Mouse (Mus musculus) hindbrain, embryonic 10.5 days (tissue): ENCODE results near the gene Trim28. TPM values are rescaled to one million over a fixed set of nuclear protein-coding genes. Genes with fewer than 3 reads are reported as not detected.

ENCODE experiments used
- DNase-seq: peaks from one replicate; pipeline ENCODE4 v3.0.0-alpha.2; 2017; ENCODE audit warnings: low spot score
- H3K27ac ChIP-seq: fragments of 300-500 bp; sonication (generic); 2 replicates; pipeline ENCODE4 v1.5.1; 2016; ENCODE audit warnings: mild to moderate bottlenecking, moderate library complexity
- H3K27me3 ChIP-seq: fragments of 300-500 bp; sonication (generic); 2 replicates; pipeline ENCODE4 v1.6.1; 2016; ENCODE audit warnings: mild to moderate bottlenecking; ENCODE audit not compliant: poor library complexity, insufficient read depth, severe bottlenecking
- H3K36me3 ChIP-seq: fragments of 300-500 bp; sonication (generic); 2 replicates; pipeline ENCODE4 v1.6.1; 2016; ENCODE audit warnings: mild to moderate bottlenecking, moderate library complexity
- H3K4me1 ChIP-seq: fragments of 300-500 bp; sonication (generic); replicated peaks from 2 replicates; pipeline ENCODE4 v1.6.1; 2016; ENCODE audit warnings: mild to moderate bottlenecking
- H3K4me3 ChIP-seq: fragments of 300-500 bp; sonication (generic); 2 replicates; pipeline ENCODE4 v1.5.1; 2016; ENCODE audit warnings: mild to moderate bottlenecking, moderate library complexity
- H3K9me3 ChIP-seq: fragments of 300-500 bp; sonication (generic); 2 replicates; pipeline ENCODE4 v1.6.1; 2016; ENCODE audit warnings: mild to moderate bottlenecking, moderate library complexity
- WGBS: fragments of 180-500 bp; shearing (Covaris S2); methylation state at CpG from one replicate; pipeline ENCODE4 v1.1.7; 2016; 5-methylcytosine and 5-hydroxymethylcytosine counted together
- polyA plus RNA-seq: library from polyadenylated mRNA; unstranded; fragments of >200 nt; fragmentation: Nextera tagmentation; extraction: Ambion mirVana; gene quantifications from 2 replicates; pipeline ENCODE4 v1.2.1, GENCODE M21; 2016

Gene Trim28
- polyA plus RNA-seq = 373 and 399 TPM in 2 replicates

DNA sequence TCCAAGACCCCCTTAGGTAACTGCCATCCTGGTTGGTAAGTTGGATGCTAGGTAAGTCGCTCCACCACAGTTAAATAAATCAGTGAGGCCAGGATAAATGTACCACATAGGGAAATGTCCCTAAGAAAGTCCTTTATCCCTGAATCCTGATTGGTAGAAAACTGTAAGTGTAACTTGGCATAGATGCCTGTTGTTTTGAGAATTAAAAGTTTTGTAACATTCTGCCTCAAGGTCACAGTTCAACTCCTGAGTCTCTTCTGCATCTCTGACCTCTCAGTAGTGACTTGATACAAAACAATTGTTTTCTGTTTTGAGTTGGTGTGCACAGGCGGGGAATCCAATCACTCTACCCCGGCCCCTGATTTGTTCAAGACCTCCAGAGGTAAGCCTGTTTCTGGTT, at the start of gene Trim28:
Trim28 (plus strand) TSS at position 264 of the 400 bp plus-strand sequence.
- H3K27me3 ChIP-seq = no peaks in the 10 kb centered on the region
- no peaks in the 10 kb centered on the region for H3K9me3 ChIP-seq
- no peak within 1 kb of the TSS for H3K27ac ChIP-seq
- H3K4me1 ChIP-seq = no peaks in the 10 kb centered on the region
- no peak for DNase-seq
- H3K36me3 ChIP-seq = 0 out of 2 replicates have a peak, but pooled peaks cover 3% of the 10 kb centered on the region
- no peak within 1 kb of the TSS for H3K4me3 ChIP-seq
- WGBS = 78% methylated on average over 3 of the region's 3 CpGs

DNA sequence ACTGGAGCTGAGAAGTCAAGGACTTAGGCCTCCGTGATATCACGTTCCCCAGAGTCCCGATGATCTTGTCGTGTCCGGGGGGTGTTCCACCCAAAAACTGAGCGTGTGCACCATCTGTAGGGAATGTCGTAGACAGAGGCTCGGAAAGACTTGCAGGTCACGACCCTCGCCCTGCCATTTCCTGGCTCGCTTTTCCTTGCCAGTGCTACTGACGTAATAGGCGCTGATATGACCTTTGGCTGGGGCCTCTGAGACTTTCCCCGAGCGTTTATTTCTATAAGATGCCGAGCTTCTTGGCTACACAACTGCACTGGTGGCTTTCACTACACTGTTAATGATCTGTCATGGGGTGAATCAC, 49.1 kb upstream of the Trim28 start:
- peak overlapping the region; percentile 56 for H3K4me3 ChIP-seq
- H3K36me3 ChIP-seq = no peaks in the 10 kb centered on the region
- no peak for DNase-seq
- H3K4me1 ChIP-seq = peaks cover 10% of the 10 kb centered on the region
- H3K9me3 ChIP-seq = 0 out of 2 replicates have a peak, but pooled peaks cover 2% of the 10 kb centered on the region
- H3K27ac ChIP-seq = peak overlapping the region; percentile 93
- no peaks in the 10 kb centered on the region for H3K27me3 ChIP-seq
- 5% methylated on average over 16 of the region's 16 CpGs for WGBS

DNA sequence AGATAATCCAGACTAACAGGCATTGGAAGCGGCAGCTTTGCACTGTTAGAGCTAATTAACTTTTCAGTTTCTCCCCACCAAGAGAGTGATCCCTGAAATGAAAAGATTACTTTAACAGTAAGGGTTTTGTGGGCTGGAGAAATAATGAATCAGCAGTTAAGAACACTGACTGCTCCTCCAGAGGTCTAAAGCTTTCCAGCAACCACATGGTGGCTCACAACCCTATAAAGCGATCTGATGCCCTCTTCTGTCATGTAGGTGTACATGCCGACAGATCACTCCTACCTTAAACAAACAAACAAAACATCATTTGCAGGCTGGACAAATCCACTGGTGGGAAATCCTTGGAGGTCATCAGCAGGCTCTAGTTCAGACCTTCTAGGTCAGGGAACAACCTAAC, 44.0 kb upstream of the Trim28 start:
- no peaks in the 10 kb centered on the region for H3K9me3 ChIP-seq
- WGBS = 65% methylated on average over 3 of the region's 3 CpGs
- DNase-seq = no peak
- H3K27me3 ChIP-seq = no peaks in the 10 kb centered on the region
- no peak overlapping the region for H3K4me3 ChIP-seq
- H3K4me1 ChIP-seq = peaks cover 8% of the 10 kb centered on the region
- H3K27ac ChIP-seq = no peak overlapping the region
- no peaks in the 10 kb centered on the region for H3K36me3 ChIP-seq

DNA sequence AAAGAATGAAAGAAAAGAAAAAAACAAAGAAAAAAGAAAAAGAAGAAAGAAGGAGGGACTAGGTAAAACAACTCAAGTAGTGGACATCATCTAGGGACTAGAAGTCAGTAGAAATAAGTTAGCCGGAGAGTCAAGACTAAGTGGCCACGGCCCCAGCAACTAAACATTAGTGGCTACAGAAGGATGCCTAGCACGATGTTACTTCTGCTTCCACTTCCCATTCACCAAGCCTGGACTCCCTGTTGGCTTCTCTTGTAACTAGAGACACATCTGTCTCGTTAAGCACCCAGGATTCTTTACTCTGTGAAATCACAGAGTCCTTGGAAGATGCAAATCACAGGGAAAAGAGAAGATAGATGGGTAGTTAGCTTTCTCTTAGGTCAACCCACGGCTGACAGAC, 41.4 kb upstream of the Trim28 start:
- no peak for DNase-seq
- Histone ChIP-seq H3K9me3 (no peaks in the 10 kb centered on the region), H3K27me3 (no peaks in the 10 kb centered on the region), H3K27ac (no peak overlapping the region), H3K4me1 (peaks cover 7% of the 10 kb centered on the region; the same call in 1 of the 2 replicates), H3K36me3 (no peaks in the 10 kb centered on the region), H3K4me3 (no peak overlapping the region)
- WGBS = 75% methylated on average over 5 of the region's 5 CpGs

DNA sequence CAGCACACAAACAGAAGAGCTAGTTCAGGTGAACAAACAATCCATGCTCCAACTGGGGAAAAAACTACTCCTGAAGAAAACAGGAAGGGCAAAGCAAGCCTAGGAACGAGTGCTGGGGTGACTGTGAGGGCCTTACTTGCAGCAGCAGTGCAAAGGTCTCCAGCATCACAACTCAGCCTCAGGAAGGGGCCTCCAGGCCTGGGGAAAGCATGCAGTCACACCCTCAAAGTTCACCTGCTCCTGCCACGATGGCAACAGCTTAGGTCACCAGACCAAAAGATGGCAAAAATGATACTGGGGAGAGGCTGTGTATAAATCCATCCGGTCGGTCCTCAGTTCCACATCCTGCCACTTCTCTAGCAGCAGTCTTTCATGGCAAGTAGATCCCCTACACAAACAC, 40.0 kb upstream of the Trim28 start:
- Histone ChIP-seq H3K4me3 (no peak overlapping the region), H3K36me3 (no peaks in the 10 kb centered on the region), H3K27me3 (no peaks in the 10 kb centered on the region), H3K27ac (no peak overlapping the region), H3K4me1 (peaks cover 7% of the 10 kb centered on the region; the same call in 1 of the 2 replicates), H3K9me3 (no peaks in the 10 kb centered on the region)
- no peak for DNase-seq
- WGBS = 80% methylated on average over 4 of the region's 4 CpGs

DNA sequence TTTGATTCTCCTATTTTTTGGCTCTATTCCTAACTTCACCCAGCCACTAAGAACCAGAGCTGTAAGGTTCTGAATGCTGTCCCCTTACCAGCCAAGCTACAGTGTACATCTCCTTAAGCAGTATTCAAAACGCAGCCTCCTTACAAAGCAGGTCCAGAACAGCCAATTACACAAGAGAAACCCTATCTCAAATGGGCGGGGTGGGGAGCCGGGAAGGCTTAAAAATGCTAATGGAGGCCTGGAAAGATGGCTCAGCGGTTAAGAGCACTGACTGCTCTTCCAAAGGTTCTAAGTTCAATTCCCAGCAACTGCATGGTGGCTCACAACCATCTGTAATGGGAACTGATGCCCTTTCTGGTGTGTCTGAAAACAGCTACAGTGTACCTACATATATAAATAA, 39.2 kb upstream of the Trim28 start:
- no peak for DNase-seq
- Histone ChIP-seq H3K36me3 (no peaks in the 10 kb centered on the region), H3K4me1 (peaks cover 8% of the 10 kb centered on the region), H3K27me3 (no peaks in the 10 kb centered on the region), H3K4me3 (no peak overlapping the region), H3K27ac (no peak overlapping the region), H3K9me3 (no peaks in the 10 kb centered on the region)
- WGBS = 16% methylated on average over 4 of the region's 4 CpGs

DNA sequence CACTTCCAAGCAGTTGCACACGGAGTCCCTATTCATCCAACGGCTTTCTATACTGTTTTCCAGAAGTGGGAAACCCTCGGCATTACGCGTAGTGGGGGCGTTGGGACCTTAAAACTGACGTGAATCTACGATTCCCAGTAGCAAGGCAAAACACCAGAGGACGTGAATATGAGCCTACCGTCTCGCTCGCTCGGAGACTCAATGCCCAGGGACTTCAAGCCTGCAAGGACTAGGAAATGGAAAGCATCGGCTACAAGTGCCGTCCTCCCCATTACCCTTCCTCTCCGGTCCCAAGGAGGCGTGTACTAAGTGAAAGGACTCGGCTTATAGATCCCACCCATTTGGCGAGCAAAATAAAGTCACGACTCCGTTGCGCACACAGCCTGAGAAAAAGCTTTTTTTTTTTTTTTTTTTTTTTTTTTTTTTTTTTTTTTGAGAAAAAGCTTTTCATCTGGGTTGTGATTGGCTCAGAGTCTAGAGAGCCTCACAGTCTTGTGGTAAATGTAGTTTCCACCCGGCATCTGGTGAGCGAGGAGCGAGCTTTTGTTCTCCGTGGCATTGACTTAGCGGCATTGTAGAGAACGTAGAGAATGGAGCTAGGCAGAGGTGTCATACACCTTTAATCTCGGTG, 37.3 kb upstream of the Trim28 start:
- H3K27ac ChIP-seq = peak overlapping the region; percentile 89
- peak; percentile 76 for DNase-seq
- 5% methylated on average over 29 of the region's 29 CpGs for WGBS
- H3K4me3 ChIP-seq = peak overlapping the region; percentile 58
- no peaks in the 10 kb centered on the region for H3K9me3 ChIP-seq
- H3K27me3 ChIP-seq = no peaks in the 10 kb centered on the region
- H3K36me3 ChIP-seq = no peaks in the 10 kb centered on the region
- H3K4me1 ChIP-seq = peaks cover 22% of the 10 kb centered on the region

DNA sequence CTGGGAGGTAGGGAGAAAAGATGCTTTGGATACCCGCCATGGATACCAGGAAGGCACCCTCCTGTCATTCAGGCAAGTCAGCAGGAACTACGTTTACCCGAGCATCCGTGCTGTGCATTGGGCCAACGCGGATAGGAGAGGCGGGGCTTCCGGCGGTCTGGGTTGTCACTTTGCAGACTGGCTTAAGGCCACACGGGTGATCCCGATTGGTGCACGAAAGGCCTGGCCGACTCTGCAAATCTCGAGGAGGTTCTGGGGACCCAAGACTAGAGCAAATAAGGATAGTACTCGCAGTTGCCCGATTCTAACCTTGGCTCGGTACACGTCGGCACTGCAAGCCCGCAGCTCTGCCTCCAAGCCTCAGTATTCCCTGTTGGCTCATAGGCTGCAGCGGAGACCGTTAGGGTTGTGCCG, 33.2 kb upstream of the Trim28 start, which contains the start of gene Zfp324:
Zfp324 (plus strand) TSS at position 161 of the 414 bp plus-strand sequence.
- Histone ChIP-seq H3K4me1 (peaks cover 31% of the 10 kb centered on the region), H3K9me3 (no peaks in the 10 kb centered on the region), H3K27ac (peak within 1 kb of the TSS; percentile 95), H3K4me3 (peak within 1 kb of the TSS; percentile 90), H3K27me3 (no peaks in the 10 kb centered on the region), H3K36me3 (peaks cover 22% of the 10 kb centered on the region)
- under 1% methylated on average over 23 of the region's 23 CpGs for WGBS
- peak; percentile 89 for DNase-seq

DNA sequence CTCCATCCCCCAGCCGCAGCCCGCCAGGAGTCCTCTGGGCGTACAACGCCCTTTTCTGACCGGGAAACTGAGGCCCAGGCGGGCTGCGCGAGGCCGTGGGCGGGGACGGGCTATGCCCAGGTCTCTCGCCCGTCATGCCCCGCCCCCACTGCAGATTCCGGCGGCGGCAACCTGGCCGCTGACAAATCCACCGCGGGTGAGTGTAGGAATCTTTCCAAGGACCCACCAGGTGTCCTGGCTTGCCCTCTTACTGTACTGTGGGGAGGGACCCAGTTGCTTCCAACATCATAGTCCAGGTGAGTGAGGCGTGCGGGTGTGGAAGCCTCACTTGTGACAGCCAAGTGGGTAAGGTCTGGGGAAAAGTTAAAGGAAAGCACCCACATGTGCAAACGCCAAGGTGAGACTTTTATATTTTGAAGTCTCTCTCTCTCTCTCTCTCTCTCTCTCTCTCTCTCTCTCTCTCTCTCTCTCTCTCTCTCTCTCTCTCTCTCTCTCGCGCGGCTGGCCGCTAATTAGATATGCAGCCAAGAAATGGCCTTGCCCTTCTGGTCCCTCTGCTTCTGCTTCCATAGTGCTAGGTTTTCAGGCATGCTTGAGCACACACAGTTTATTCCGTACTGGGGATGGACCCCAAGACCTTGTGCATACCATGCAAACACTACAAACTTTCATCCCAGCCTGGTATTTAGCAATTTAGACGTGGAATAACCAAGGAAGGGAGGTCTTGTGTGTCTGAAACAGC, 32.6 kb upstream of the Trim28 start:
- peaks cover 27% of the 10 kb centered on the region for H3K4me1 ChIP-seq
- peaks cover 3% of the 10 kb centered on the region; the same call in 1 of the 2 replicates for H3K9me3 ChIP-seq
- peak overlapping the region; percentile 90 for H3K4me3 ChIP-seq
- WGBS = under 1% methylated on average over 29 of the region's 29 CpGs
- no peaks in the 10 kb centered on the region for H3K27me3 ChIP-seq
- DNase-seq = peak; percentile 14
- peaks cover 28% of the 10 kb centered on the region for H3K36me3 ChIP-seq
- H3K27ac ChIP-seq = peak overlapping the region; percentile 95

DNA sequence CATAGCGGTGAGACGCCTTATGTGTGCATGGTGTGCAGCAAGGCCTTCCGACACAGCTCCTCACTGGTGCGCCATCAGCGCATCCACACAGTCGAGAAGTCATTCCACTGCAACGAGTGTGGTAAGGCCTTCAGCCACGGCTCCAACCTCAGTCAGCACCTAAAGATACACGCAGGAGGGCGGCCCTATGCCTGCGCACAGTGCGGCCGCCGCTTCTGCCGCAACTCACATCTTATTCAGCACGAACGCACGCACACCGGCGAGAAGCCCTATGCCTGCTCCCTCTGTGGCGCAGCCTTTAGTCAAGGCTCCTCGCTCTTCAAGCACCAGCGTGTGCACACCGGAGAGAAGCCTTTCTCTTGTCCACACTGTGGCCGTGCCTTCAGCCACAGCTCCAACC, 28.0 kb upstream of the Trim28 start:
- WGBS = 93% methylated on average over 25 of the region's 25 CpGs
- no peak overlapping the region for H3K27ac ChIP-seq
- no peak for DNase-seq
- H3K36me3 ChIP-seq = peaks cover 46% of the 10 kb centered on the region
- peaks cover 15% of the 10 kb centered on the region for H3K4me1 ChIP-seq
- peaks cover 3% of the 10 kb centered on the region; the same call in 1 of the 2 replicates for H3K9me3 ChIP-seq
- no peak overlapping the region for H3K4me3 ChIP-seq
- no peaks in the 10 kb centered on the region for H3K27me3 ChIP-seq

DNA sequence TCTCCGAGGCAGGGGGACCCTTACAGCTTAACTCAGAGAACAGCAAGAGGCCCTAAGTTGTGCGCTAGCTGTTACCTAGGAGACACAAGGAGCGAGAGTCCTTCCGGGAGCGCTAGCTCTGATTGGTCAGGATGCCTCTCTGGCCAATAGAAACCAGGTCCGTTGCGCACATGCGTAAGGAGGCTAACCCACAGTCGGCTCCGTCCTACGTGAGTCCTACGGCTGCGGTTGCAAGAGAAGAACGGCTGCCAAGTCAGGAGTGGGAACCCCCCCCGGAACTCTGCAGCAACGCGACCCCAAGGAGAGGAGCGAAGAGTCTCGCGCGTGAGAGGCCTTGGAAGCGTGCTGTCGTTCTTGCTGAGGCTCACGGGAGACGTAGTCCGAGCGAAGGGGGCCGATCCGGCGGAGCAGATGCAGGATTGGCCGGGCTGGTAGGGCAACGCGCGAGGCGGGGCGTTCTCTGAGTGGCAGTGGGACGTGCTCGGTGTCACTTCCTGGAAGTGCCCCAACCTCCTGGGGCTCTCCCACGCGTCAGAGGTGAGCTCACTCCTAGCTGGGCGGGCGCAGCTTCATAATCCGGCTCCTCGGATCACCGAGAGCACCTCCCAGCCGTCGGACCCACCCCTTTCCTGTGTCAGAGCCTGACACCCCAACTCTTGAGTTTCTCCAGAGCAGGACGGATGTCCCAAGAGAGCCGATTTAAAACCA, 21.1 kb upstream of the Trim28 start, which contains the start of gene Zfp446:
Zfp446 (plus strand) TSS at position 167 of the 708 bp plus-strand sequence.
- H3K4me1 ChIP-seq = peaks cover 21% of the 10 kb centered on the region
- H3K27me3 ChIP-seq = no peaks in the 10 kb centered on the region
- under 1% methylated on average over 49 of the region's 49 CpGs for WGBS
- H3K36me3 ChIP-seq = peaks cover 17% of the 10 kb centered on the region
- DNase-seq = peak; percentile 98
- H3K9me3 ChIP-seq = no peaks in the 10 kb centered on the region
- H3K4me3 ChIP-seq = peak within 1 kb of the TSS; percentile 77
- peak within 1 kb of the TSS; percentile 97 for H3K27ac ChIP-seq

DNA sequence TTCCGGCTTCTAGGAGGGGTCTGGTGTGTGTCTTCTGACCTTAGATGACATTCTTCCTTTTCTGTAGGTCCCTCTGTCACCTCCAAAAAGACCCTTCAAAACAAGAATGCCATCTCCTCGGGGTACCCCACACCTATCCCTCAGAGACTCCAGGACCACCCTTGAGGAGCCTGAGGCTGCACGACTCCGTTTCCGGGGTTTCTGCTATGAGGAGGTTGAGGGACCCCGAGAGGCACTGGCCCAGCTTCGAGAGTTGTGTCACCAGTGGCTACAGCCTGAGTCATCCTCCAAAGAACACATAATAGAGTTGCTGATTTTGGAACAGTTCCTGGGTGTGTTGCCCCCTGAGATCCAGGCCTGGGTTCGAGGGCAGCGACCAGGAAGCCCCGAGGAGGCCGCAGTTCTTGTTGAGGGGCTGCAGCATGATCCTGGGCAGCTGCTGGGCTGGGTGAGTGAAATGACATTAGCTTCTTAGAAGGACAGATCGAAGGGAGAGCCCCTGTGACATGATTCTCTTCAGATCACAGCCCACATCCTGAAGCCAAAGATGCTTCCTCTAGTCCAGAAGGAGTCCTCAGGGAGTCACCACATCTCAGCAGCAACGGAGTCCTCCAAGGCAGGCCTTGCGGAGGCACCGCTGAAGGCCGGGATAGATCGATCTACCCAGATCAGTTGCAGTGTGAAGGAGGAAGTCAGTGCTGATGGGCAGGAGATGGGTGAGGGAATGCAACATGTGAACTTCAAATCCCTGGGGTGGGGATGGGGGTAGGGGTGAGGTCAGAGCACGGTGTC, 19.8 kb upstream of the Trim28 start:
- no peak for DNase-seq
- peak overlapping the region; percentile 77 for H3K4me3 ChIP-seq

More for the DNA sequence above, 19.8 kb upstream of the Trim28 start:
- Histone ChIP-seq H3K9me3 (no peaks in the 10 kb centered on the region), H3K27me3 (no peaks in the 10 kb centered on the region), H3K36me3 (peaks cover 15% of the 10 kb centered on the region), H3K27ac (peak overlapping the region; percentile 97), H3K4me1 (peaks cover 21% of the 10 kb centered on the region)
- WGBS = 88% methylated on average over 18 of the region's 18 CpGs
